Comparison of ENCODE assay signal across 8 mouse cellular contexts in genomic region chr19:38025254-38026041, GRCm38 (mm10). TPM values are rescaled to one million over a fixed set of nuclear protein-coding genes. Genes with fewer than 3 reads are reported as not detected.
DNase-seq lines count a peak whose midpoint lies in the region.

No protein-coding gene starts in this region.

- H3K4me3 ChIP-seq in brown adipose tissue, adult 24 weeks (ENCODE audit: insufficient read depth, low read depth, low read length) = no peak overlapping the region

- peak overlapping the region; percentile 69 for H3K27ac ChIP-seq in brown adipose tissue, adult 24 weeks (replicated peaks; ENCODE audit: low read depth, low read length)

- H3K4me1 ChIP-seq in brown adipose tissue, adult 24 weeks (ENCODE audit: control insufficient read depth, insufficient read depth, insufficient read length, low read length) = peaks cover 24% of the 10 kb centered on the region

- peak; percentile 63 to 77 for DNase-seq in adrenal gland, adult (ENCODE audit: inconsistent age in 2 of 2, low spot score in 1 of 2)
- DNase-seq in adrenal gland, postnatal 25 days = no peak
- peak; percentile 87 for DNase-seq in kidney, adult 11 months
- DNase-seq in lung, postnatal 14 days = peak; percentile 70
- no peak for DNase-seq in cerebellum, adult 8-10 months
- DNase-seq in layer of hippocampus, adult 9-11 months = no peak
- DNase-seq in layer of hippocampus, adult 11-12 months (ENCODE audit: low spot score) = no peak

RNA-seq across cellular contexts. Expression of gene Myof, which starts 17.9 kb away (rescaled TPM):
- 28.3 and 29.8 TPM in 2 replicates for total RNA-seq in adrenal gland, postnatal 25 days (2021)
- 4.4 and 5.5 TPM in 2 replicates for polyA plus RNA-seq in brown adipose tissue, adult 24 weeks (2012; ENCODE audit: insufficient read depth, insufficient read length, missing spikeins)

RNA-seq across cellular contexts. Expression of gene Cep55, which starts 29.4 kb away (rescaled TPM):
- total RNA-seq in adrenal gland, postnatal 25 days (2021) = 3.7 and 7.4 TPM in 2 replicates
- not detected in 2 replicates for polyA plus RNA-seq in brown adipose tissue, adult 24 weeks (2012; ENCODE audit: insufficient read depth, insufficient read length, missing spikeins)

Comparison
In these comparisons a context has a peak if more than half of its experiments do, and no peak if none do; other contexts are left out.
1. DNase-seq: peak in adrenal gland, adult (2 of 2), kidney, adult 11 months (single experiment) and lung, postnatal 14 days (single experiment); none in adrenal gland, postnatal 25 days (single experiment), cerebellum, adult 8-10 months (single experiment), layer of hippocampus, adult 9-11 months (single experiment) and layer of hippocampus, adult 11-12 months (single experiment).